Mouse (Mus musculus) erythroblast, embryonic 14.5 days (primary cell): ENCODE results near the gene Smox.

Experiments
- GATA1 ChIP-seq: IDR thresholded peaks from 2 replicates; pipeline ENCODE4 v1.6.1; 2012; ENCODE audit warnings: low read length, inconsistent platforms, mixed read lengths
- TAL1 ChIP-seq: IDR thresholded peaks from 3 replicates; pipeline ENCODE4 v1.6.1; 2012; ENCODE audit warnings: low read length, inconsistent platforms, mixed read lengths

DNA sequence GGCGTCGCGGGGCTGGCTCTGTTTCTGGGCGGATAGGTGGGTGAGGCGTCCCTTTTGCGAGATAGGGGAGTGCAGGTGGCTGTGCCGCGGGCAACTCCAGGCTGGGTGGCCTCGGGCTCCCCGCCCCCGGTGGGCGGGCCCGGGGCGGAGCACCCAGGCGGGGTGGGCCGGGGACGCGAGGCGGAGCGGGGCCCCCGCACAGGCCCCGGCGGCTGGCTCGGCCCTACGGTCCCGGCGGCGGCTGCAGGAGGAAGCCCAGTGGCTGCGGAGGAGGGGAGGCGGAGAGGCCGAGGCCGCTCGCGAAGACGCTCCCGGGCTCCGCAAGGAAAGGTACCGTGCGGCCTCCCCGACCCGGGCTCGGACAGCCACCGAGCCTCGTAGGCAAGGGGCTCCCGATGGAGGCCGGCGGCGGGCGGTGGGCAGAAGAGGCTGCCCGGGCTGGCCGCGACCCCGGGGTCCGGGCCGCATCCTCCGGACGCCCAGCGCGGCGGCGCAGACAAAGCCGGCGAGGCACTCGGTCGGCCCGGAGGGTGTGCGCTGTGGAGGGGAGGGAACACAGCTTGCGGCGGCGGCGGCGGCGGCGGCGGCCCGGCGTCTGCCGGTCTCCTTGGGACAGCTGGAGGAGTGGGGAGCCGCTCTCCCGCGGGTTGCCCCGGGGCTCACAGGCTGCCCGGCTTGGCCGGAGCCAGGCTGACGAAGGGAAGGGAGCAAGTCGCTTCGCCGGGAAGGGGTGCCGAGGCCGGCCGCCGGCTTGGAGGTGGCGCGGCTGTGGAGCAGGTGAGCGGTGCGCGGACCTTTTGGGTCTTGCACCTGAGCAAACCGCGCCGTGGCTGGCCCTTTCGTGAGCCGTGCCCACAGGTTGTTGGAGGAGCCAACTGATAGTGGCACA lies 655 bp downstream of the Smox start:
- TF ChIP-seq GATA1 (no peak), TAL1 (no peak)
